18 mouse cellular contexts compared by ENCODE assay signal in the genomic region with DNA sequence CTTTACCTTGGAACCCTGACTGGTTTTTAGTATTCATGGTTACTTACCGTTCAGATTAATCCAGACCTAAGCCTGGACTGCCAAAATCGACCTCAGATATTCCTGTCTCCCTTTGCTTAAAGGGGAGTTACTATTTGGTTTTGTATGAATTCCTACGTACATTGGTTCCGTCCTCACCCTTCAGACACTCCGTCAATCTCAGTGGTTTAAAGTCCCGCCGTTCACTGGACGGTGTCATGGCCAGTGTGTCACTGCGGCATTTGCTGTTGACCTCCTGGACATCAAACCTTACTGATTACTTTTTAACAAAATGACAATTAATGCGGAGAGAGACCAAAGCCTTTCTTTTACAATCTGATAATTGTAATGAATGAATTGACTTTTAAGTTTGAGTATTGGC.
"Had no signal": no experiment of that assay in that cellular context is flagged by ENCODE, and none has a peak within 500 bp of the region (broad histone marks: within the 10 kb centered on the region; RNA-seq: fewer than 3 reads in every experiment).

No protein-coding gene starts in this region.

- H3K27ac ChIP-seq: midbrain, embryonic 10.5 days; midbrain, embryonic 12.5 days; neural tube, embryonic 13.5 days; neural tube, embryonic 15.5 days had no signal

- H3K4me2 ChIP-seq: lung, embryonic 14.5 days; midbrain, embryonic 12.5 days; neural tube, embryonic 13.5 days; neural tube, embryonic 15.5 days had no signal

- H3K9me3 ChIP-seq: midbrain, embryonic 10.5 days; midbrain, embryonic 12.5 days; neural tube, embryonic 13.5 days; neural tube, embryonic 15.5 days had no signal

- H3K4me3 ChIP-seq: midbrain, embryonic 10.5 days; midbrain, embryonic 12.5 days; myocyte; neural tube, embryonic 13.5 days; neural tube, embryonic 15.5 days had no signal

- H3K36me3 ChIP-seq: midbrain, embryonic 10.5 days; midbrain, embryonic 12.5 days; neural tube, embryonic 13.5 days; neural tube, embryonic 15.5 days had no signal

- ATAC-seq: midbrain, embryonic 16.5 days had no signal

- DNase-seq: lung, embryonic 14.5 days; lung, postnatal 10 days; lung, postnatal 4 days; midbrain, embryonic 14.5 days; retina, postnatal 1 day; right cerebral cortex, adult 18-20 months; right cerebral cortex, postnatal 25 days; right cerebral cortex, postnatal 4 days; spleen, adult 18-20 months; thymus, adult 18-20 months; thymus, postnatal 14 days; thymus, postnatal 36 days had no signal

- H3K27me3 ChIP-seq: midbrain, embryonic 12.5 days; neural tube, embryonic 13.5 days; neural tube, embryonic 15.5 days had no signal

- H3K9ac ChIP-seq: lung, embryonic 14.5 days; midbrain, embryonic 12.5 days; neural tube, embryonic 13.5 days; neural tube, embryonic 15.5 days had no signal
